Mouse (Mus musculus): ENCODE measurements around the gene Timp2. TPM values are rescaled to one million over a fixed set of nuclear protein-coding genes. Genes with fewer than 3 reads are reported as not detected.

The Timp2 gene
- polyA plus RNA-seq, 1 experiment from 2014 or later = 72.7 TPM

DNA sequence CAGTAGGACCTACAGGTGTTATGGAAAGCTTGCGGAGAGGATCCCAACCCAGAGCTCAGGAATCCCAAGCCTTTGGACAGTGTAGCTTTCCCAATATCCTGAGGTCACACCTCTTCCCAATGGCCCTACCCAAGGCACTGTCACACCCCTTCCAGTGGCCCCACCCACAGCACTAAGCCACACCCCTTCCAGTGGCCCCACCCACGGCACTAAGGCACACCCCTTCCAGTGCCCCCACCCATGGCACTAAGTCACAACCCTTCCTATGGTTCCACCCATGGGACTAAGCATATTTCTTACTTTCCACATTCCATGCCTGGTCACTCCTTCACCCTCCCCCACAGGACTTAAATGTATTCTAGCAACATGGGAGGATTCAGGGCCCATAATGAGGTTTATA lies 56.7 kb downstream of the Timp2 start:
- Histone ChIP-seq H3K36me3 (ENCODE audit: control insufficient read depth, insufficient read depth, low read length) (0 out of 2 replicates have a peak, but pooled peaks cover 6% of the 10 kb centered on the region), H3K4me1 (replicated peaks; ENCODE audit: control insufficient read depth, insufficient read depth) (no peaks in the 10 kb centered on the region), H3K27ac (replicated peaks) (no peak overlapping the region), H3K9me3 (ENCODE audit: control insufficient read depth, low read length) (no peaks in the 10 kb centered on the region), H3K27me3 (ENCODE audit: control insufficient read depth, insufficient read depth, low read length) (no peaks in the 10 kb centered on the region), H3K4me3 (ENCODE audit: low read depth, low read length) (no peak overlapping the region), H3K9ac (ENCODE audit: low read length) (no peak overlapping the region), H3K4me2 (replicated peaks; ENCODE audit: low read depth) (no peak overlapping the region)
- 78% methylated on average over 2 of the region's 2 CpGs for WGBS
- no peak for TF ChIP-seq EP300 (optimal IDR thresholded peaks at IDR 0.05)
- TF ChIP-seq CTCF (IDR thresholded peaks at IDR 0.05; ENCODE audit: low read depth) = no peak
- ATAC-seq (ENCODE audit: low FRiP score, low TSS enrichment) (peak; percentile 61), DNase-seq (ENCODE audit: low spot score) (peak; percentile 42)

DNA sequence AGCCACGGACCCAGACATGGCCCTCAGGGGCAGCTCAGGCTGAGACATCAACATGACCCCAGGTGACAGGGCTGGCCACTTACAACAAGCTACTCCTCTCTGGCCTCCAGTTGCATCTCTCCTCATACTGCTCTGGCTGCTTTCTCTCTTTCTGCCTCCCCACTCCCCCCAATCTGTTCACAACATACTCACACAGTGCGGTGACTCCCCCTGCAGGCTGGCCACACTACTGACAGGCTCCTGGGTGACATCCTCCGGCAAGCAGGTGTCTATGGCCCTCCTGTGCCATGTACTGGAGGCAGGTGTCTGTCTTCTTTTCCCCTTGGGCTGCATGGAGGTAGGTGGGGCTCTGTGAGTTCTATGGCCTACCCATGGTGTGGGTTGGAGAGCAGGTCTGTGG lies 57.6 kb downstream of the Timp2 start:
- no peaks in the 10 kb centered on the region for H3K4me1 ChIP-seq (replicated peaks; ENCODE audit: control insufficient read depth, insufficient read depth)
- 0 out of 2 replicates have a peak, but pooled peaks cover 6% of the 10 kb centered on the region for H3K36me3 ChIP-seq (ENCODE audit: control insufficient read depth, insufficient read depth, low read length)
- no peak overlapping the region for H3K4me2 ChIP-seq (replicated peaks; ENCODE audit: low read depth)
- no peak for TF ChIP-seq EP300 (optimal IDR thresholded peaks at IDR 0.05)
- TF ChIP-seq CTCF (IDR thresholded peaks at IDR 0.05; ENCODE audit: low read depth) = peak; percentile 42
- H3K9me3 ChIP-seq (ENCODE audit: control insufficient read depth, low read length) = no peaks in the 10 kb centered on the region
- WGBS = 83% methylated on average over 3 of the region's 3 CpGs
- ATAC-seq (ENCODE audit: low FRiP score, low TSS enrichment) (0 out of 2 replicates have a peak, but pooled peaks have one; percentile 13), DNase-seq (ENCODE audit: low spot score) (no peak)
- H3K9ac ChIP-seq (ENCODE audit: low read length) = no peak overlapping the region
- no peak overlapping the region for H3K4me3 ChIP-seq (ENCODE audit: low read depth, low read length)
- H3K27me3 ChIP-seq (ENCODE audit: control insufficient read depth, insufficient read depth, low read length) = no peaks in the 10 kb centered on the region
- H3K27ac ChIP-seq (replicated peaks) = no peak overlapping the region

DNA sequence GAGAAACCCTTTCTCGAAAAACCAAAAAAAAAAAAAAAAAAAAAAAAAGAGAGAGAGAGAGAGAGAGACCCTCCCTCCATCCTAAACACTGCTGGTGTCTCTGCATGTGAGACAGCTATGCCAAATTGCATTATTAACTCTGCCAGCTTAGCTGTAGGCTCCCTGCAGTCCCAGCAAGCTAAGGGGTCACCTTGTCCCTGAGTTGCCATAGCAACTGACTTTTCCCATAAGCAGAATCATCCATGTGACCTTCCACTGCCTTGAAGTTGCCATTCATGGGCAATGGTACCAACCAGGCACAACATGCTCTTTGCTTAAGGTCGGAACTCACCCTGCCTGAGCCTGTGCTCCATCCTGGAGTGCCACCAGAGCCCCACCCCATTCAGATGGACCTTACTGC lies 60.5 kb downstream of the Timp2 start:
- ATAC-seq (ENCODE audit: low FRiP score, low TSS enrichment) (no peak), DNase-seq (ENCODE audit: low spot score) (no peak)
- no peaks in the 10 kb centered on the region for H3K4me1 ChIP-seq (replicated peaks; ENCODE audit: control insufficient read depth, insufficient read depth)
- H3K4me2 ChIP-seq (replicated peaks; ENCODE audit: low read depth) = no peak overlapping the region
- H3K9me3 ChIP-seq (ENCODE audit: control insufficient read depth, low read length) = no peaks in the 10 kb centered on the region
- TF ChIP-seq CTCF (IDR thresholded peaks at IDR 0.05; ENCODE audit: low read depth) (no peak), EP300 (optimal IDR thresholded peaks at IDR 0.05) (no peak)
- H3K9ac ChIP-seq (ENCODE audit: low read length) = no peak overlapping the region
- H3K27ac ChIP-seq (replicated peaks) = no peak overlapping the region
- H3K27me3 ChIP-seq (ENCODE audit: control insufficient read depth, insufficient read depth, low read length) = no peaks in the 10 kb centered on the region
- H3K36me3 ChIP-seq (ENCODE audit: control insufficient read depth, insufficient read depth, low read length) = no peaks in the 10 kb centered on the region
- WGBS = 69% methylated on average over 2 of the region's 2 CpGs
- no peak overlapping the region for H3K4me3 ChIP-seq (ENCODE audit: low read depth, low read length)

DNA sequence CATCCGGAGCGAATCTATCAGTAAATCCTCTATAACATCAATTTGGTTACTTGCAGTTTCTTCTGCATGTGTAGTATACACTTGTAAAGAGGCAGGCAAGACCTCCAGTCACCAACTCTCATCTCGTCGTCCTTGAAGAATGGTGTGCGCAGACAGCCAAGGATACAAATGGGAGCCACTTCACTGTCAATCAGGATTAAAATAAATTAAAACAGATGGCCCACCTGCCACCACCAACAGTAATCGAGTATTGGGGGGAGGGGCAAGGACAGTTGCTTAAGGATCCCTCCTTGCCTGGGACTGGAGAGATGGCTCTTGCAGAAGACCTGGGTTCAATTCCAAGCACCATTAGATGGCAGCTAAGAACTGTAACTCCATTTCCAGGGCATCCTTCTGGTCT lies 62.9 kb downstream of the Timp2 start:
- H3K9ac ChIP-seq (ENCODE audit: low read length) = no peak overlapping the region
- ATAC-seq (ENCODE audit: low FRiP score, low TSS enrichment) = no peak
- no peak overlapping the region for H3K4me2 ChIP-seq (replicated peaks; ENCODE audit: low read depth)
- no peaks in the 10 kb centered on the region for H3K27me3 ChIP-seq (ENCODE audit: control insufficient read depth, insufficient read depth, low read length)
- no peaks in the 10 kb centered on the region for H3K36me3 ChIP-seq (ENCODE audit: control insufficient read depth, insufficient read depth, low read length)
- no peaks in the 10 kb centered on the region for H3K9me3 ChIP-seq (ENCODE audit: control insufficient read depth, low read length)
- no peak overlapping the region for H3K4me3 ChIP-seq (ENCODE audit: low read depth, low read length)
- no peak for DNase-seq (ENCODE audit: low spot score)
- H3K27ac ChIP-seq (replicated peaks) = no peak overlapping the region
- no peak for TF ChIP-seq EP300 (optimal IDR thresholded peaks at IDR 0.05)
- no peak for TF ChIP-seq CTCF (IDR thresholded peaks at IDR 0.05; ENCODE audit: low read depth)
- 0 out of 2 replicates have a peak, but pooled peaks cover 4% of the 10 kb centered on the region for H3K4me1 ChIP-seq (replicated peaks; ENCODE audit: control insufficient read depth, insufficient read depth)
- 62% methylated on average over 6 of the region's 6 CpGs for WGBS

DNA sequence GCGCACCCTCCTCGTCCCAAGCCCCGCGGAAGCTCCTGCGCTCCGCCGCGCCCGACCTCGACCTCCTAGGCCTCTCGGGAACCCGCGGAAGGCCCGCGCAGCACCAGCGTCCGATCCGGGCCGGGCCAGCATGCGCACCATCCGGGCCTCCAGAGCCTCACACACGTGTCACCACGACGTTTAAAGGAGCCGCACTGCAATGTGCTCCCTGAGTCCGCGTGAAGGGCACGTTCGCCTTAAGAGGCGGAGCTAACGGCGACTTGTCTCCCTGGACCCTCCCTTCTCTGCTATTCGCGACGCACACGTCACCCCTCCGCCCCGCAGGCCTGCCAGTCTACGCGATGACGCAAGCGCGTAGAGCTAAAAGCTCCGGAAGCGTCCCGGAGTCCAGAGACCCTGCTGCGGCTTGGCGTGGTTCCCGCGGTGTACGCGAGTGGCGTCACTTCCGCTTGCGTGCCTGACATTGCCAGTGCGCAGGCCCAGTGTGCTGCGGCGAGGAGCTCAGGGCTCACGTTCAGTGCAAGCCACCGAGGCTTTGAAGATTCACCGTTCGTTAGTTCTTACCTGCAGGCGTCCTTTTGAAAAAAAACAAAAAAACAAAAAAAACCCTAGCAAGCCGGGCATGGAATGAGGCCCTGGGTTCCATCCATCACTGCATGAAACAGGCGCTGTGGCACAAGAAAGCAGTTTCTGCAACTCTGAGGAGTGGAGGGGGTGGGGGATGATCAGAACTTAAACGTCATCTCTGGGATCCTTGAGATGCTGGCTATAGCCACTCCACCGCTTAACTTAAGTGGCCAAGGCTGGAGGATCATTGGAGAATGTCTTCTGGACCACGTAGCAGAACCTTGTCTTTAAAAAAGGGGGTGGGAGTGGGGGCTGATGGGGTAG lies 65.3 kb downstream of the Timp2 start, which contains the start of gene Usp36:
Gene Usp36 (minus strand): TSS at position 246 of the 891 bp plus-strand sequence.
- H3K27me3 ChIP-seq (ENCODE audit: control insufficient read depth, insufficient read depth, low read length) = no peaks in the 10 kb centered on the region
- peak within 1 kb of the TSS; percentile 56 for H3K4me2 ChIP-seq (replicated peaks; ENCODE audit: low read depth)
- under 1% methylated on average over 67 of the region's 68 CpGs for WGBS
- peak within 1 kb of the TSS; percentile 82 for H3K9ac ChIP-seq (ENCODE audit: low read length)
- H3K4me1 ChIP-seq (replicated peaks; ENCODE audit: control insufficient read depth, insufficient read depth) = 0 out of 2 replicates have a peak, but pooled peaks cover 4% of the 10 kb centered on the region
- no peak for TF ChIP-seq CTCF (IDR thresholded peaks at IDR 0.05; ENCODE audit: low read depth)
- no peak for TF ChIP-seq EP300 (optimal IDR thresholded peaks at IDR 0.05)
- peaks cover 7% of the 10 kb centered on the region for H3K36me3 ChIP-seq (ENCODE audit: control insufficient read depth, insufficient read depth, low read length)
- peak; percentile 99 for ATAC-seq (ENCODE audit: low FRiP score, low TSS enrichment)
- H3K4me3 ChIP-seq (ENCODE audit: low read depth, low read length) = peak within 1 kb of the TSS; percentile 82
- H3K27ac ChIP-seq (replicated peaks) = peak within 1 kb of the TSS; percentile 88
- peak; percentile 100 for DNase-seq (ENCODE audit: low spot score)
- no peaks in the 10 kb centered on the region for H3K9me3 ChIP-seq (ENCODE audit: control insufficient read depth, low read length)

DNA sequence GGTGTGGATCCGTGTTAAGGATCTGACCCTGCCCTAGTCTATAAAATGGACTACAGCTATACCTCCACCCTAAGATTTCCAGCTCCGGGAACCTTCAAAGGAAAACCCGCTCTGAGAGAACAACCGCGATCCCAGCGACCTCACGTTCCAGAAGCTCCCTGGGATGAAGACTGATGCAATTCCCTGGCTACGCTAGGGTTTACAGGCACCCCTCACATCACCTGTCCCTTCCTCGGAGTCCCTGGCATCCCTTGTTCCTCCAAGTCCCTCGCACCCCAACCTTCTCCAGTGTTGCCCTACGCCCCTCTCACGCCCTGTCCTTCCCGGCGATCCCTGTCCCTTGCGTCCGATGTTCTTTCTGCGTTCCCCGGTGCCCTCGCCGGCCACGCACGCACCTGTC lies 66.0 kb downstream of the Timp2 start:
- WGBS = under 1% methylated on average over 22 of the region's 22 CpGs
- DNase-seq (ENCODE audit: low spot score) = no peak
- H3K9ac ChIP-seq (ENCODE audit: low read length) = peak overlapping the region; percentile 82

More for the DNA sequence above, 66.0 kb downstream of the Timp2 start:
- no peak for TF ChIP-seq CTCF (IDR thresholded peaks at IDR 0.05; ENCODE audit: low read depth)
- no peak for TF ChIP-seq EP300 (optimal IDR thresholded peaks at IDR 0.05)
- H3K27me3 ChIP-seq (ENCODE audit: control insufficient read depth, insufficient read depth, low read length) = no peaks in the 10 kb centered on the region
- peak overlapping the region; percentile 88 for H3K27ac ChIP-seq (replicated peaks)
- peak overlapping the region; percentile 56 for H3K4me2 ChIP-seq (replicated peaks; ENCODE audit: low read depth)
- peaks cover 12% of the 10 kb centered on the region for H3K36me3 ChIP-seq (ENCODE audit: control insufficient read depth, insufficient read depth, low read length)
- H3K9me3 ChIP-seq (ENCODE audit: control insufficient read depth, low read length) = no peaks in the 10 kb centered on the region
- H3K4me1 ChIP-seq (replicated peaks; ENCODE audit: control insufficient read depth, insufficient read depth) = 0 out of 2 replicates have a peak, but pooled peaks cover 4% of the 10 kb centered on the region
- H3K4me3 ChIP-seq (ENCODE audit: low read depth, low read length) = peak overlapping the region; percentile 82
- no peak for ATAC-seq (ENCODE audit: low FRiP score, low TSS enrichment)
